Mouse (Mus musculus) erythroblast, embryonic 14.5 days (primary cell): Measurements from ENCODE around the gene Phlpp1.

Source experiments
- GATA1 ChIP-seq: IDR thresholded peaks from 2 replicates; pipeline ENCODE4 v1.6.1; 2012; ENCODE audit warnings: low read length, inconsistent platforms, mixed read lengths
- TAL1 ChIP-seq: IDR thresholded peaks from 3 replicates; pipeline ENCODE4 v1.6.1; 2012; ENCODE audit warnings: low read length, inconsistent platforms, mixed read lengths

GRCm38 (mm10) chr1:106201025-106201424 lies 29.5 kb downstream of the Phlpp1 start:
- TF ChIP-seq GATA1 = no peak
- no peak for TF ChIP-seq TAL1
